Mouse (Mus musculus) bone marrow, adult 2 months (tissue): Measurements from ENCODE around the gene Palld.

Experiments
- CTCF ChIP-seq: fragments of 200-500 bp; IDR thresholded peaks from 2 replicates; pipeline ENCODE4 v1.5.1; 2011; ENCODE audit warnings: low read length, control low read depth; ENCODE audit not compliant: control insufficient read depth, insufficient read depth
- POLR2A ChIP-seq: fragments of 200-500 bp; IDR thresholded peaks from 2 replicates; pipeline ENCODE4 v1.6.1; 2011; ENCODE audit warnings: low read depth, mild to moderate bottlenecking, control low read depth, low read length, borderline replicate concordance; ENCODE audit not compliant: control insufficient read depth

- TF ChIP-seq POLR2A (no peak), CTCF (no peak)
These were observed 345.5 kb downstream of the Palld start for GRCm38 (mm10) chr8:61557036-61557435.
